Mouse (Mus musculus) hindbrain, postnatal 0 days (tissue): ENCODE data around the gene Atoh8. TPM values are rescaled to one million over a fixed set of nuclear protein-coding genes. Genes with fewer than 3 reads are reported as not detected.

Experiments
- ATAC-seq: fragments of 200-750 bp; cut with Nextera tagmentation; 2 replicates; pipeline ENCODE4 v1.8.0; 2017; ENCODE audit warnings: mild to moderate bottlenecking, moderate TSS enrichment, moderate library complexity
- DNase-seq: peaks from one replicate; pipeline ENCODE4 v3.0.0-alpha.2; 2015; ENCODE audit warnings: low spot score
- H3K27ac ChIP-seq: fragments of 300-500 bp; sonication (generic); 2 replicates; pipeline ENCODE4 v1.5.1; 2014; ENCODE audit warnings: mild to moderate bottlenecking
- H3K27me3 ChIP-seq: fragments of 300-500 bp; sonication (generic); 2 replicates; pipeline ENCODE4 v1.6.1; 2014; ENCODE audit warnings: low read length, mixed read lengths; ENCODE audit not compliant: insufficient read depth
- H3K36me3 ChIP-seq: fragments of 300-500 bp; sonication (generic); 2 replicates; pipeline ENCODE4 v1.6.1; 2014; ENCODE audit warnings: low read length, mixed read lengths; ENCODE audit not compliant: insufficient read depth
- H3K4me1 ChIP-seq: fragments of 300-500 bp; sonication (generic); 2 replicates; pipeline ENCODE4 v1.6.1; 2014; ENCODE audit warnings: antibody characterized with exemption, low read length, mixed read lengths; ENCODE audit not compliant: insufficient read depth
- H3K4me2 ChIP-seq: fragments of 300-500 bp; sonication (generic); 2 replicates; pipeline ENCODE4 v1.6.1; 2014; ENCODE audit warnings: low read depth, mild to moderate bottlenecking, low read length, moderate library complexity, mixed read lengths
- H3K4me3 ChIP-seq: fragments of 300-500 bp; sonication (generic); 2 replicates; pipeline ENCODE4 v1.5.1; 2014; ENCODE audit warnings: low read length
- H3K9ac ChIP-seq: fragments of 300-500 bp; sonication (generic); replicated peaks from 2 replicates; pipeline ENCODE4 v1.6.1; 2014; ENCODE audit warnings: mild to moderate bottlenecking, low read length, moderate library complexity, mixed read lengths
- H3K9me3 ChIP-seq: fragments of 300-500 bp; sonication (generic); 2 replicates; pipeline ENCODE4 v1.6.1; 2016; ENCODE audit warnings: low read length, mixed read lengths
- CTCF ChIP-seq: IDR thresholded peaks from 2 replicates; pipeline ENCODE4 v1.5.1; 2016; ENCODE audit warnings: antibody characterized with exemption, control low read depth, low read depth
- WGBS: fragments of 180-500 bp; shearing (Covaris S2); extraction: QIAGEN DNeasy Blood & Tissue Kit; methylation state at CpG from one replicate; pipeline ENCODE4 v1.1.7; 2014; 5-methylcytosine and 5-hydroxymethylcytosine counted together
- polyA plus RNA-seq: library from polyadenylated mRNA; unstranded; fragments of >200 nt; fragmentation: Nextera tagmentation; extraction: Ambion mirVana; gene quantifications from 2 replicates; pipeline ENCODE4 v1.2.1, GENCODE M21; 2015
- total RNA-seq: library from RNA; depleted of rRNA; stranded (reverse); fragments of >200 nt; gene quantifications from 2 replicates; pipeline ENCODE4 v1.2.3, GENCODE M21; 2014

Atoh8 gene
- total and polyA plus RNA-seq, 2 experiments from 2014 or later: 5.2 to 8.1 TPM

DNA sequence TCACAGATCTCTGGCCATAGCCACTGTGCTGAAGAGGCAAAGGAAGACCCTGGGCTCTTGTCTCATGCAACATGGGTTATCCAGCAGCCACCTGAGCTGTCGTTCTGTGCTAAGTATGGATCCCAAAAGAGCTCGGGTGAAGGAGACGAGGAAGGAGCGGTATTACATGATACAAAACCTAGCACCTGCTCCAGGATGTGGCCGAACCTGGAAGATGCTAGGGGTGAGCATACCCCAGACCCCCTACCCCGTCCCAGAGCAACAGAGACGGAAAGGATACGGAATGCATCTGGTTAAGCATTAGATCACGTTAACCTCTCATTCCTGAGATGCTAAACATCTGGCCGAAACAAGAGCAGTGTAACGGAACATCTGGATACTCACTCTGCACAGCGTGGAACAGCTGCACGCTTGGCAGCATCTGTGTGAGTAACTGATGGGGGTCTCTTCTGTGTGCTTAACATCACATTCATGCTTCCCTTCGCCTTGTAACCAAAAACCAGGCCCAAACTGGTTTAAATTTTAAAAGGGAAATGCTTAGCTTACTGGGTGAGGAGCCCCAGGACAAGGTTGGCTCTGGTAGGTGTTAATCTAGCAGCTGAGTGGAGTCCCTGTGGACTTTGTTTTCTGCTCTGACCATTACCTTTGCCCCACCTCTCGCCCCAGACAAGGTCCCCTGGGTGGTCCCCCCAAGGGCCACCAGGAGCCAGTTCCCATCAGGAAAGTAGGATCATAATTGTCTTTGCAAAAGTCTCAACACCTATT, 13.0 kb upstream of the Atoh8 start:
- Histone ChIP-seq H3K4me3 (no peak overlapping the region), H3K4me2 (no peak overlapping the region), H3K27me3 (no peaks in the 10 kb centered on the region), H3K9ac (no peak overlapping the region), H3K27ac (no peak overlapping the region), H3K36me3 (no peaks in the 10 kb centered on the region), H3K9me3 (no peaks in the 10 kb centered on the region), H3K4me1 (no peaks in the 10 kb centered on the region)
- ATAC-seq: no peak
- 72% methylated on average over 15 of the region's 15 CpGs for WGBS
- TF ChIP-seq CTCF: no peak
- no peak for DNase-seq

DNA sequence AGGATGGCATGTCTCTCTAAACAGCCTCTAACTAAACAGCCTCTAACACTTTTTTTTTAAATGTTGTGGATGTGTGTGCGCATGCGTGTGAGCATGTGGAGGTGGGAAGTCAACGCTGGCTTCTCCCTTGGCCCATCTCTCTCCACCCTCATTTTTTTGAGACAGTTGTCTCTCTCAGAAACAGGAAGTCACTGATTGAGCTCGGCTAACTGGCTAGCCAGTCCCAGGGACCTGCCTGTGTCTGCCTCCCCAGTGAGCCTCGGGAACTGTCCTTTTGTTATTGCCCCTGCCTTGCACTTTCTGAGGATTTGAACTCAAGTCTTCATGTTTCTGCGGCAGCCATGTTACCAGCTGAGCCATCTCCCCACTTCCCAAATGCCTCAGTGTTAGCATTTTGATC, 10.9 kb upstream of the Atoh8 start:
- Histone ChIP-seq H3K4me2 (no peak overlapping the region), H3K9ac (no peak overlapping the region), H3K27ac (no peak overlapping the region), H3K4me3 (no peak overlapping the region), H3K9me3 (no peaks in the 10 kb centered on the region), H3K4me1 (0 out of 2 replicates have a peak, but pooled peaks cover 5% of the 10 kb centered on the region), H3K27me3 (no peaks in the 10 kb centered on the region), H3K36me3 (no peaks in the 10 kb centered on the region)
- 88% methylated on average over 6 of the region's 6 CpGs for WGBS
- no peak for ATAC-seq
- no peak for DNase-seq
- TF ChIP-seq CTCF: no peak

DNA sequence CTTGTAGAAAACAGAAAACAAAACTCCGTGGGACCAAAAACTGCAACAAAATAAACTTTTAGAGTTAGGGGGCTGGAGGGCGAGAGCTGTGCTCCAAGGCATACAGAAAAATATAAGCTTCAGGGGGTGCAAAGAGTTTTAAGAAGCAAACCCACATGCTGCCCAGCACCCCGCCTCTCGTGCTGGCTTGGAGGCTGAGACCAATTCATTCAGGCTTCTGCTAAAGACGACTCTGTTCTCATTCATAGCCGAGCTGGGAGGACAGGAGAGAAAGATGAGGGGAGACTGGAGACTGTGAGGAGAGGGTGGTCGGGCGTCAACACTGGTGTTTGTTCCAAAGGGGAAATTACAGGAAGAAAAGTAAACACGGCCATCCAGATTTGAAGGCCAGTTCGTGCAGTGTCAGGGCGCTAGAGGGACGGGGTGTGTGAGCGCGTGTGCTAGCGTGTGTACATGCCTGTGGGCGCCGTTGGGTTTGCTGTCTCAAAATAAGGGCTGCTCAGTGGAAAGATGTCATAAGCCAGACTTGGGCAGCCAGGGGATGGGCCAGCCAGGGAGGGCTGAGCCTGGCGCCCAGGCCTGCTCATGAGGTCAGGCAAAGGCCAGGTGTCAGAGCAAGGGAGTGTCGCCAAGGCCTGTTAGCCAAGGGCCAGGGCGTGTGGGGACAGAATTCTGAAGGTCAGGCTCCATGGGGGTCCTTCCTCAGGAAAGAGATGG, 9.3 kb upstream of the Atoh8 start:
- H3K27ac ChIP-seq: peak overlapping the region; percentile 73
- H3K36me3 ChIP-seq: no peaks in the 10 kb centered on the region
- 0 out of 2 replicates have a peak, but pooled peaks cover 5% of the 10 kb centered on the region for H3K4me1 ChIP-seq
- DNase-seq (no peak), ATAC-seq (peak; percentile 77)
- H3K4me3 ChIP-seq: no peak overlapping the region
- no peak overlapping the region for H3K9ac ChIP-seq
- H3K9me3 ChIP-seq: no peaks in the 10 kb centered on the region
- TF ChIP-seq CTCF: no peak
- 41% methylated on average over 20 of the region's 20 CpGs for WGBS
- no peaks in the 10 kb centered on the region for H3K27me3 ChIP-seq
- H3K4me2 ChIP-seq: peak overlapping the region; percentile 18; the same call in 1 of the 2 replicates

DNA sequence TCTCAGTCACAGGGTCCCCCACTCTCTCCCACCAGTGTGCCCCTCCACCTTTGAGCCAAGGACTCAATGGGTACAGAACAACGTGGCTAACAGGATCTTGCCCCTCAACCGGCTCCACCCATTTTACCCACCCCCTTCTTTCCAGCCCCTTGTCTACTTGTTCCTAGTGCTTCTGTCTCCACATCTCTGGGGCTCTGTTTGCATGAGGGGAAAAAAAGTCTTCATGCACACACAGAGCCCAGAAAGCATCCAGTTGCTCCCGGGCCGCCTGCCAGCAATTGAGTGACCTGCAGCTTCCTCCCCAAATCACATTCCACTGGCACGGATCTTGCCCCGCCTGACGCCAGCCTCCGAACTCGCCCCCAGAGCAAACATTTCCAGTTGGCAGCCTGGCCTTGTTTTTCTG, 8.8 kb upstream of the Atoh8 start:
- Histone ChIP-seq H3K4me3 (no peak overlapping the region), H3K4me2 (0 out of 2 replicates have a peak overlapping the region, but pooled peaks have one; percentile 11), H3K9me3 (no peaks in the 10 kb centered on the region), H3K36me3 (no peaks in the 10 kb centered on the region), H3K4me1 (0 out of 2 replicates have a peak, but pooled peaks cover 5% of the 10 kb centered on the region), H3K27ac (peak overlapping the region; percentile 73), H3K9ac (no peak overlapping the region), H3K27me3 (no peaks in the 10 kb centered on the region)
- TF ChIP-seq CTCF: no peak
- ATAC-seq (peak; percentile 88), DNase-seq (peak; percentile 93)
- WGBS: 24% methylated on average over 9 of the region's 9 CpGs

DNA sequence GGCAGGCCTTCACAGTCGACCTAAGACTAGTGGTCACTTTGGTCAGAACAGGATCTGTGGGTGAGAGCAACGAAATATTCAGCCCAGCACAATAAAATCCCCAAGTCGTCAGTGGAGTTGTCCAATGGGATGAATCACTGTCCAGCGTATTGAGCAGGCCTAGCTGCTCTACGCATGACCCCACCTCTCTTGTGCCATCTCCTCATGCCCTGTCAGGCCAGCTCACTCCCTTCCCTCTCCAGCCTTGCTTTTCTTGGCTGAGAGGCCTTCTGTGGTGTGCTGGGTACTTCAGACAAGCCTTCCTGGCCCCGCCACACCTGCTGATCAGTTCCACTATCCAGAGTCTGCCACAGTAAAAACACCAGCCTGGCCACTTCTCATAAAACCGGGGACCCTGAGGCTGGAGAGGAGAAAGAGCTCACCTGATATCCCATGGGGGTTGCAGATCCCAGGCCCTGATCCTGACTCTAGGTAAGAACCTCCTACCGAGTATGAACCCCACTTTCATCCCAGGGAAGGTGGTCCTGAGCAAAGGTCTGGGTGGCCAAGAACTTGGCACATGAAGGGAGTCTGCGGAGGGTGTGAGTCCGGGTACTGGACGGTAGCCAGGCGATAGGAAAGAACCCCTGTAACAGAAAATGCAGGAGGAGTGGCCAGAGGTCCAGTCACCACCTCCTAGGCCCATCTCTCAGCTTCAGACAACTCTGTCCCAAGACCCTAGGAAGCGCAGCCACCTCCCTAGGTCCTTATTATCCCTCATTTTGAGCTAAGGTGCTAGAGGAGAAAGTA, 7.3 kb upstream of the Atoh8 start:
- Histone ChIP-seq H3K9me3 (no peaks in the 10 kb centered on the region), H3K4me2 (no peak overlapping the region), H3K4me1 (0 out of 2 replicates have a peak, but pooled peaks cover 5% of the 10 kb centered on the region), H3K27me3 (0 out of 2 replicates have a peak, but pooled peaks cover 13% of the 10 kb centered on the region), H3K4me3 (no peak overlapping the region), H3K9ac (no peak overlapping the region), H3K27ac (no peak overlapping the region), H3K36me3 (no peaks in the 10 kb centered on the region)
- ATAC-seq (no peak), DNase-seq (no peak)
- no peak for TF ChIP-seq CTCF
- WGBS: 79% methylated on average over 13 of the region's 13 CpGs

DNA sequence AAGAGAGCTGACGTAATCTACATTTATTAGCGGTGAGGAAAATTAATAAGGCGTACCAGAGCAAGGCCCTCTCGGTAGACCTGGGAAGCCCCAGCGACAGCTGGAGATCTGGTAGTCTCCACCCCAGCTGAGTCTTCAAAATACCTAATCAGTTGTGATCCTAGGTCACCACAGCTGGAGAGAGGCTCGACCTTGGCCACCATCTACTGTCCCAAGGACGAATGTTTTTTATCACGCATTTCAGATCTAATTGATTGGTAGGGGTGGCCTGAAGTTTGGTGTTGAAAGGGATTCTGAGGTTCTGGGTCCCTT, 6.4 kb upstream of the Atoh8 start:
- WGBS: 26% methylated on average over 8 of the region's 8 CpGs
- H3K27ac ChIP-seq: no peak overlapping the region
- no peak overlapping the region for H3K4me2 ChIP-seq
- 0 out of 2 replicates have a peak, but pooled peaks cover 5% of the 10 kb centered on the region for H3K4me1 ChIP-seq
- H3K4me3 ChIP-seq: no peak overlapping the region
- H3K36me3 ChIP-seq: no peaks in the 10 kb centered on the region
- TF ChIP-seq CTCF: no peak; the same call in 1 of the 2 replicates
- DNase-seq (no peak), ATAC-seq (no peak)
- no peak overlapping the region for H3K9ac ChIP-seq
- no peaks in the 10 kb centered on the region for H3K9me3 ChIP-seq
- 0 out of 2 replicates have a peak, but pooled peaks cover 13% of the 10 kb centered on the region for H3K27me3 ChIP-seq
